Mouse (Mus musculus): Measurements from ENCODE around the gene Etnppl. TPM values are rescaled to one million over a fixed set of nuclear protein-coding genes. Genes with fewer than 3 reads are reported as not detected.

Gene Etnppl
- polyA plus RNA-seq, 1 experiment: not detected

GRCm38 (mm10) chr3:130582903-130583664 lies 34.2 kb upstream of the Etnppl start:
- Histone ChIP-seq H3K27me3 (ENCODE audit: control insufficient read depth, insufficient read depth, low read length) (no peaks in the 10 kb centered on the region), H3K4me1 (ENCODE audit: control insufficient read depth, insufficient read depth, insufficient read length) (no peaks in the 10 kb centered on the region), H3K36me3 (ENCODE audit: control insufficient read depth, insufficient read depth, low read length) (no peaks in the 10 kb centered on the region), H3K4me3 (ENCODE audit: extremely low read depth, insufficient read depth, insufficient read length) (no peak overlapping the region), H3K27ac (ENCODE audit: insufficient read depth, low read length) (no peak overlapping the region)
- no peak for TF ChIP-seq CTCF (IDR thresholded peaks at IDR 0.05; ENCODE audit: extremely low read depth, insufficient read depth, insufficient read length, insufficient replicate concordance)
- TF ChIP-seq POLR2A (IDR thresholded peaks at IDR 0.05; ENCODE audit: low read depth, low read length): no peak
- DNase-seq (ENCODE audit: low read depth in 1 of 2, low spot score in 2 of 2): no peak
- 90% methylated on average over 13 of the region's 13 CpGs for WGBS

- WGBS: 85% methylated on average over 7 of the region's 7 CpGs
- TF ChIP-seq POLR2A (IDR thresholded peaks at IDR 0.05; ENCODE audit: low read depth, low read length) (no peak), CTCF (IDR thresholded peaks at IDR 0.05; ENCODE audit: extremely low read depth, insufficient read depth, insufficient read length, insufficient replicate concordance) (no peak)
- DNase-seq (ENCODE audit: low read depth in 1 of 2, low spot score in 2 of 2): no peak
- Histone ChIP-seq H3K4me1 (ENCODE audit: control insufficient read depth, insufficient read depth, insufficient read length) (no peaks in the 10 kb centered on the region), H3K36me3 (ENCODE audit: control insufficient read depth, insufficient read depth, low read length) (no peaks in the 10 kb centered on the region), H3K4me3 (ENCODE audit: extremely low read depth, insufficient read depth, insufficient read length) (no peak overlapping the region), H3K27ac (ENCODE audit: insufficient read depth, low read length) (no peak overlapping the region), H3K27me3 (ENCODE audit: control insufficient read depth, insufficient read depth, low read length) (no peaks in the 10 kb centered on the region)
Observed at GRCm38 (mm10) chr3:130584007-130584406, 33.2 kb upstream of the Etnppl start.

- DNase-seq (ENCODE audit: low read depth in 1 of 2, low spot score in 2 of 2): no peak
- Histone ChIP-seq H3K27ac (ENCODE audit: insufficient read depth, low read length) (no peak overlapping the region), H3K4me3 (ENCODE audit: extremely low read depth, insufficient read depth, insufficient read length) (no peak overlapping the region), H3K27me3 (ENCODE audit: control insufficient read depth, insufficient read depth, low read length) (no peaks in the 10 kb centered on the region), H3K36me3 (ENCODE audit: control insufficient read depth, insufficient read depth, low read length) (no peaks in the 10 kb centered on the region), H3K4me1 (ENCODE audit: control insufficient read depth, insufficient read depth, insufficient read length) (no peaks in the 10 kb centered on the region)
- WGBS: 79% methylated on average over 8 of the region's 8 CpGs
- TF ChIP-seq CTCF (IDR thresholded peaks at IDR 0.05; ENCODE audit: extremely low read depth, insufficient read depth, insufficient read length, insufficient replicate concordance) (no peak), POLR2A (IDR thresholded peaks at IDR 0.05; ENCODE audit: low read depth, low read length) (no peak)
Observed at GRCm38 (mm10) chr3:130595050-130595449, 22.2 kb upstream of the Etnppl start.

GRCm38 (mm10) chr3:130601491-130601890 lies 15.8 kb upstream of the Etnppl start:
- 75% methylated on average over 10 of the region's 10 CpGs for WGBS
- Histone ChIP-seq H3K36me3 (ENCODE audit: control insufficient read depth, insufficient read depth, low read length) (no peaks in the 10 kb centered on the region), H3K4me1 (ENCODE audit: control insufficient read depth, insufficient read depth, insufficient read length) (no peaks in the 10 kb centered on the region), H3K27me3 (ENCODE audit: control insufficient read depth, insufficient read depth, low read length) (no peaks in the 10 kb centered on the region), H3K4me3 (ENCODE audit: extremely low read depth, insufficient read depth, insufficient read length) (no peak overlapping the region), H3K27ac (ENCODE audit: insufficient read depth, low read length) (no peak overlapping the region)
- no peak for DNase-seq (ENCODE audit: low read depth in 1 of 2, low spot score in 2 of 2)
- TF ChIP-seq CTCF (IDR thresholded peaks at IDR 0.05; ENCODE audit: extremely low read depth, insufficient read depth, insufficient read length, insufficient replicate concordance): no peak
- TF ChIP-seq POLR2A (IDR thresholded peaks at IDR 0.05; ENCODE audit: low read depth, low read length): no peak

GRCm38 (mm10) chr3:130607924-130608323 lies 9.3 kb upstream of the Etnppl start:
- H3K27me3 ChIP-seq (ENCODE audit: control insufficient read depth, insufficient read depth, low read length): no peaks in the 10 kb centered on the region
- H3K4me1 ChIP-seq (ENCODE audit: control insufficient read depth, insufficient read depth, insufficient read length): no peaks in the 10 kb centered on the region
- H3K36me3 ChIP-seq (ENCODE audit: control insufficient read depth, insufficient read depth, low read length): no peaks in the 10 kb centered on the region
- no peak overlapping the region for H3K27ac ChIP-seq (ENCODE audit: insufficient read depth, low read length)
- DNase-seq (ENCODE audit: low read depth in 1 of 2, low spot score in 2 of 2): no peak
- H3K4me3 ChIP-seq (ENCODE audit: extremely low read depth, insufficient read depth, insufficient read length): no peak overlapping the region
- WGBS: 89% methylated on average over 2 of the region's 2 CpGs
- TF ChIP-seq CTCF (IDR thresholded peaks at IDR 0.05; ENCODE audit: extremely low read depth, insufficient read depth, insufficient read length, insufficient replicate concordance): no peak
- no peak for TF ChIP-seq POLR2A (IDR thresholded peaks at IDR 0.05; ENCODE audit: low read depth, low read length)

GRCm38 (mm10) chr3:130614444-130614843 lies 2.8 kb upstream of the Etnppl start:
- Histone ChIP-seq H3K36me3 (ENCODE audit: control insufficient read depth, insufficient read depth, low read length) (no peaks in the 10 kb centered on the region), H3K27ac (ENCODE audit: insufficient read depth, low read length) (no peak overlapping the region), H3K4me3 (ENCODE audit: extremely low read depth, insufficient read depth, insufficient read length) (no peak overlapping the region), H3K27me3 (ENCODE audit: control insufficient read depth, insufficient read depth, low read length) (no peaks in the 10 kb centered on the region), H3K4me1 (ENCODE audit: control insufficient read depth, insufficient read depth, insufficient read length) (no peaks in the 10 kb centered on the region)
- no peak for DNase-seq (ENCODE audit: low read depth in 1 of 2, low spot score in 2 of 2)
- TF ChIP-seq POLR2A (IDR thresholded peaks at IDR 0.05; ENCODE audit: low read depth, low read length) (no peak), CTCF (IDR thresholded peaks at IDR 0.05; ENCODE audit: extremely low read depth, insufficient read depth, insufficient read length, insufficient replicate concordance) (no peak)
- 89% methylated on average over 9 of the region's 9 CpGs for WGBS

- TF ChIP-seq CTCF (IDR thresholded peaks at IDR 0.05; ENCODE audit: extremely low read depth, insufficient read depth, insufficient read length, insufficient replicate concordance): no peak
- H3K27me3 ChIP-seq (ENCODE audit: control insufficient read depth, insufficient read depth, low read length): no peaks in the 10 kb centered on the region
- H3K36me3 ChIP-seq (ENCODE audit: control insufficient read depth, insufficient read depth, low read length): no peaks in the 10 kb centered on the region
- no peak overlapping the region for H3K27ac ChIP-seq (ENCODE audit: insufficient read depth, low read length)
- 73% methylated on average over 8 of the region's 8 CpGs for WGBS
- no peak for DNase-seq (ENCODE audit: low read depth in 1 of 2, low spot score in 2 of 2)
- no peak overlapping the region for H3K4me3 ChIP-seq (ENCODE audit: extremely low read depth, insufficient read depth, insufficient read length)
- no peaks in the 10 kb centered on the region for H3K4me1 ChIP-seq (ENCODE audit: control insufficient read depth, insufficient read depth, insufficient read length)
Observed at GRCm38 (mm10) chr3:130615625-130616024, 1.6 kb upstream of the Etnppl start.
